Mouse (Mus musculus): ENCODE data around the gene Sycp2l. TPM values are rescaled to one million over a fixed set of nuclear protein-coding genes. Genes with fewer than 3 reads are reported as not detected.

The Sycp2l gene
- polyA plus RNA-seq, 1 experiment = not detected

DNA sequence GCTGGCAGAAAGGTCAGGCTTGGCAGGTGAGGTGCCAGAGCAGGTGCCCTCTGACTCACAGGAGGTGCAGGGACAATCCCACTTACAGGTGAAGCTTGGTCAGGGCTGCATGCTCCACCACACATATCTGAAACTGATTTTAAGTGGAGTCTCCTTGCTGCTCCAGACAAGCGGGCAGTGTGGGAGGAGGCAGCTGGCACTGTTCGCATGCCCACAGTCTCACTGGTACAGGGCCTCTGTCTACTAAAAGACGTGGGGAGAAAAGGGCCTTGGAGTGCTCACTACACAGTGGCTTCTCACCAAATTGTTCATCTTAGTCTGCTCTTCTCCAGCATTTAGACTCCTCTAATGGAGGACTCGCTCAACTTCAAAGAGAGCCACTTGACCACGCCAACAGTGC lies 92.1 kb downstream of the Sycp2l start:
- H3K4me3 ChIP-seq (ENCODE audit: low read depth, low read length) = no peak overlapping the region
- no peaks in the 10 kb centered on the region for H3K27me3 ChIP-seq (ENCODE audit: control insufficient read depth, insufficient read depth, low read length)
- TF ChIP-seq CTCF (IDR thresholded peaks at IDR 0.05; ENCODE audit: extremely low read depth, insufficient read length, insufficient replicate concordance, low read depth, low read length) = no peak
- no peak for TF ChIP-seq POLR2A (IDR thresholded peaks at IDR 0.05; ENCODE audit: low read depth, low read length)
- no peaks in the 10 kb centered on the region for H3K36me3 ChIP-seq (ENCODE audit: control insufficient read depth, insufficient read depth, low read length)
- H3K27ac ChIP-seq (ENCODE audit: insufficient read depth, low read depth, low read length) = no peak overlapping the region
- H3K4me1 ChIP-seq (ENCODE audit: control insufficient read depth, insufficient read depth, insufficient read length, low read length) = no peaks in the 10 kb centered on the region
- WGBS = 83% methylated on average over 5 of the region's 5 CpGs

DNA sequence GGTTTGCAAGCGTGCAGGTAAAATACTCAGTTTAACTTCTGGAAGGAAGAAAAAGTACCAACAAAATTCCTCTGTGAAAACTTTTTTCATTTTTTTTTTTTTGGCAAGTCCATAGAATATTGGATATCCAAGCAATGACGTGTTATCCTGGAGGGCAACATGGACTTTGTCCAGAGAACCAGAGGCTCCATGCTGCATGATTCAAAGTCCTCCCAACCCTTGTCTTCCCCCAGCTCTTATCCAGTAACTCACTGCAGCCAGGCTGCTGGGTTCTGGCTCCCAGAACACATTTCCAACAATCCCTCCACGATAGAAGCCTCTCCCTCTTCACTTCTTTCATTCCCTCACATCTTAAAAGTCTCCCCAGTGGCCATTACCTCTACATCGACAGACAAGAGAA lies 97.2 kb downstream of the Sycp2l start:
- no peaks in the 10 kb centered on the region for H3K4me1 ChIP-seq (ENCODE audit: control insufficient read depth, insufficient read depth, insufficient read length, low read length)
- no peak overlapping the region for H3K4me3 ChIP-seq (ENCODE audit: low read depth, low read length)
- H3K27me3 ChIP-seq (ENCODE audit: control insufficient read depth, insufficient read depth, low read length) = no peaks in the 10 kb centered on the region
- WGBS = 57% methylated on average over 4 of the region's 4 CpGs
- no peaks in the 10 kb centered on the region for H3K36me3 ChIP-seq (ENCODE audit: control insufficient read depth, insufficient read depth, low read length)
- no peak for TF ChIP-seq CTCF (IDR thresholded peaks at IDR 0.05; ENCODE audit: extremely low read depth, insufficient read length, insufficient replicate concordance, low read depth, low read length)
- no peak for TF ChIP-seq POLR2A (IDR thresholded peaks at IDR 0.05; ENCODE audit: low read depth, low read length)
- no peak overlapping the region for H3K27ac ChIP-seq (ENCODE audit: insufficient read depth, low read depth, low read length)

DNA sequence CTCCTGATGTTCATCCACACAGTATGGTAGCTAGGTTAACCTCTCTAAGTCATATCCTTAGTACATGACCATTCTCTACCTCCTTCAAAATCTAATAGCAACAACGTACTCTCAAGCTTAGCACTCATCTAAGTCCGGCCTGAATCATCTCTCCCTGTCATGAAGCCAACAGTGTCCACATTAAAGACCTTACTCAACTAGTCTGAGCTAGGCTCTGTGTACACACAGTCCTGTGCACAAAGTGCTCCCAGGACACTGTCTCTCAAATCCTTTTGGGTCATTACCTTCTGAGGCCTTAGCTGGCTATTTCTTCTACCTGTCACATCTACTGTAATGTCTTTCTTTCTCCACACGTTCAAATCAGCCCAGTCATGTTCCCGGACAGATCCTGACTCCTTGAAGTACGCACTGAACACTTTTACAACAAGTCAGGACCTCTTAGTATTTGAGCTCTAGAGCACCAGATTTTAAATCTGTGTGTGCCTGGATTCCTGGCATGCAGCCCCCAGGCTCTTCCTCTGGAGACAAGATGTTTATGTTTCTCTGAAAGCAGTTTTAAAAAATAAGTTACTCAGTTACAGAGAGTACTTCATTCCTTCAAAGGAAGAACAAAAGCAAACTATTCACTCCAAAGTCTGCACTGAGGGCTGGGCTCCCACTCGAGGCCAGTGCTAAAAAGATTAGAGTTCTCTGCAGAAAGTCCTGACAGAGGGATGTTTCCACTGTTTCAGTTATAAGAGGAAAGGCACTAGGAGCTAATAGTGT lies 98.6 kb downstream of the Sycp2l start:
- Histone ChIP-seq H3K4me1 (ENCODE audit: control insufficient read depth, insufficient read depth, insufficient read length, low read length) (no peaks in the 10 kb centered on the region), H3K4me3 (ENCODE audit: low read depth, low read length) (no peak overlapping the region), H3K27ac (ENCODE audit: insufficient read depth, low read depth, low read length) (no peak overlapping the region), H3K36me3 (ENCODE audit: control insufficient read depth, insufficient read depth, low read length) (no peaks in the 10 kb centered on the region), H3K27me3 (ENCODE audit: control insufficient read depth, insufficient read depth, low read length) (no peaks in the 10 kb centered on the region)
- WGBS = 58% methylated on average over 6 of the region's 6 CpGs
- no peak for TF ChIP-seq POLR2A (IDR thresholded peaks at IDR 0.05; ENCODE audit: low read depth, low read length)
- no peak for TF ChIP-seq CTCF (IDR thresholded peaks at IDR 0.05; ENCODE audit: extremely low read depth, insufficient read length, insufficient replicate concordance, low read depth, low read length)

DNA sequence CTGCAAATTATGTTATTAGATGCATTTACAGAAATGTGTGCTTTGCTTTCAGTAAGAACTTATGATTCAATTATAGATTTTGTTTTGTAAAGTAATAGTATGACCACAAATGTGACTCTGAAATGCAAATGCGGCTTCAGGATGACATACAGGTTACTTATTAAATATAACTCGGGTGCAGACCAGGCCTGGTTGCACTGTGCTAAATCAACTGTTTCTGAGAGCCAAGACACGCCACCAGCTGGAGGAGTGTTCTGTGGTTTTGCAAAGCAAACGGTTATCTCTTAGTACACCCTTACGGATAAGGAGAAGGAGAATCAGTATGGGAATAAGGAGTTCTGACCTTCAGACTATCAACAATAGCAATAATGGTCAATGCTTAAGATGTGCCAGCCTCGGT lies 101.6 kb downstream of the Sycp2l start:
- H3K4me1 ChIP-seq (ENCODE audit: control insufficient read depth, insufficient read depth, insufficient read length, low read length) = peaks cover 3% of the 10 kb centered on the region
- H3K36me3 ChIP-seq (ENCODE audit: control insufficient read depth, insufficient read depth, low read length) = no peaks in the 10 kb centered on the region
- TF ChIP-seq CTCF (IDR thresholded peaks at IDR 0.05; ENCODE audit: extremely low read depth, insufficient read length, insufficient replicate concordance, low read depth, low read length) = no peak
- WGBS = 58% methylated on average over 6 of the region's 6 CpGs
- no peak overlapping the region for H3K27ac ChIP-seq (ENCODE audit: insufficient read depth, low read depth, low read length)
- peaks cover 13% of the 10 kb centered on the region for H3K27me3 ChIP-seq (ENCODE audit: control insufficient read depth, insufficient read depth, low read length)
- no peak overlapping the region for H3K4me3 ChIP-seq (ENCODE audit: low read depth, low read length)

DNA sequence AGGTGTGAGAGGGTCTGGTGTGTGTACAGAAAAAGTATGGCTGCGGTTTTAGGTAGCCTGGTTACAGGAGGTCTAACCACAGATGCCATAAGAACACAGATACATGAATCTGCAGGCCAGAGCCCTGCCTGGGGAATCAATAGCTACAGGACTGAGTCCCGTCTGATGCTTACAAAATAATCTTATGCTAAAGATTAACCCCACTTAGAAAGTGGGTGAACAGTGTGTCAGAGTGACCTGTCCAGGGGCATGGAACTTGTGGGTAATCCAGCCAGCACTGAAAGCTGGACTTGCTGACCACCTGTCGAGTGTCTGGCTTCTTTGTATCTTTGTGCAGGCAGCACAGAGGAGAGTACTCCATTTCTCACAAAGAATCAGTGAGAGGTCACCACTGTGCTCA lies 102.1 kb downstream of the Sycp2l start:
- 81% methylated on average over 3 of the region's 3 CpGs for WGBS
- TF ChIP-seq POLR2A (IDR thresholded peaks at IDR 0.05; ENCODE audit: low read depth, low read length) (no peak), CTCF (IDR thresholded peaks at IDR 0.05; ENCODE audit: extremely low read depth, insufficient read length, insufficient replicate concordance, low read depth, low read length) (no peak)
- no peaks in the 10 kb centered on the region for H3K36me3 ChIP-seq (ENCODE audit: control insufficient read depth, insufficient read depth, low read length)
- H3K27me3 ChIP-seq (ENCODE audit: control insufficient read depth, insufficient read depth, low read length) = peaks cover 16% of the 10 kb centered on the region
- H3K27ac ChIP-seq (ENCODE audit: insufficient read depth, low read depth, low read length) = no peak overlapping the region
- peaks cover 3% of the 10 kb centered on the region for H3K4me1 ChIP-seq (ENCODE audit: control insufficient read depth, insufficient read depth, insufficient read length, low read length)
- H3K4me3 ChIP-seq (ENCODE audit: low read depth, low read length) = no peak overlapping the region

DNA sequence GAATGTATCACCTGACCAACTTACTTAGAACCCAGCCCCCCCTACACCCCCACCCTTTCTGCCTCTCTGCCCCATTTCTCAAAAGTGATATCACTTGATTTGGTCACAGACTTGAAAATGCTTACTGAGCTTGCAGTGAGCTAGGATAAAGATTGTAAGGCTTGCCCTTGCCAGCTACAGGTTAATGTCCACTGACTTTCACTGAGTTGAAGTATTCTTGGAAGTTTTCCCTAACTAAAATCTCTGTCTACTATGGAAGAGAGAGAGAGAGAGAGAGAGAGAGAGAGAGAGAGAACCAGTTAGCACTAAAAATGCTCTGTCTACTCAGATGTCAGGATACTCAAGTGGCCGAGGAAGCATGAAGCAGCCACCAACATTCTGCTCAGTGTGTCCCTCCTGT lies 104.9 kb downstream of the Sycp2l start:
- H3K4me3 ChIP-seq (ENCODE audit: low read depth, low read length) = no peak overlapping the region
- 24% methylated on average over 1 of the region's 1 CpGs for WGBS
- H3K36me3 ChIP-seq (ENCODE audit: control insufficient read depth, insufficient read depth, low read length) = no peaks in the 10 kb centered on the region
- H3K27ac ChIP-seq (ENCODE audit: insufficient read depth, low read depth, low read length) = no peak overlapping the region
- peaks cover 3% of the 10 kb centered on the region for H3K4me1 ChIP-seq (ENCODE audit: control insufficient read depth, insufficient read depth, insufficient read length, low read length)
- TF ChIP-seq CTCF (IDR thresholded peaks at IDR 0.05; ENCODE audit: extremely low read depth, insufficient read length, insufficient replicate concordance, low read depth, low read length) (no peak), POLR2A (IDR thresholded peaks at IDR 0.05; ENCODE audit: low read depth, low read length) (no peak)
- peaks cover 16% of the 10 kb centered on the region for H3K27me3 ChIP-seq (ENCODE audit: control insufficient read depth, insufficient read depth, low read length)

DNA sequence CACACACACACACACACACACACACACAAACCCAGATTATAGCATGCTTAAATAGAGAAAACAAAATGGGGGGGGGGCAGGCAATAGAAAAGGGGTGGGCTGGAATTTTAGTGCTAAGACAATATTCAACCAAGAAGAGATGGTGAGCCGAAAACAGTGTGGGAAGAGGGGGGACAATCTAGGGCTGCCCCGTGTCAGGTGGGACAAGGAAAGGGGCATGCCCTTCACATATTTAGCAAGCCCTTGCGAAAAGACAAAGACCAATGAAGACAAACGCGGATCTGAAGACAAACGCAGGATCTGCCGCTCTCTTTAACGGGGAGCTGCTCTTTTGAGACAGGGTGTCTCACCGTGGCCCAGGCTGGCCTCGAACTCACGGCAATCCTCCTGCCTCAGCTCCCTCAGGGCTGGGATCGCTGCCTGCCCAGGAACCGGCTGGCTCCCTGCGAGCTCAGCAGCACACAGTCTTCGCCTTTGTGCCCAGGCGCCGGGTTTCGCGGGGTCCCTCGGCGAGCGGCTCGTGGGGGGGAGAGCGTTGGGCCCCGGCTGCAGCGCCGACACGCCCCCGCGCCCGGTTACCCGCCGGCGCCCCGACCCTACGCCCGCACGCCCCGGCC lies 105.7 kb downstream of the Sycp2l start:
- 3% methylated on average over 39 of the region's 39 CpGs for WGBS

More for the DNA sequence above, 105.7 kb downstream of the Sycp2l start:
- H3K27me3 ChIP-seq (ENCODE audit: control insufficient read depth, insufficient read depth, low read length) = peaks cover 16% of the 10 kb centered on the region
- no peak overlapping the region for H3K27ac ChIP-seq (ENCODE audit: insufficient read depth, low read depth, low read length)
- H3K4me1 ChIP-seq (ENCODE audit: control insufficient read depth, insufficient read depth, insufficient read length, low read length) = peaks cover 3% of the 10 kb centered on the region
- H3K4me3 ChIP-seq (ENCODE audit: low read depth, low read length) = peak overlapping the region; percentile 56
- no peaks in the 10 kb centered on the region for H3K36me3 ChIP-seq (ENCODE audit: control insufficient read depth, insufficient read depth, low read length)
- TF ChIP-seq POLR2A (IDR thresholded peaks at IDR 0.05; ENCODE audit: low read depth, low read length) = no peak
- no peak for TF ChIP-seq CTCF (IDR thresholded peaks at IDR 0.05; ENCODE audit: extremely low read depth, insufficient read length, insufficient replicate concordance, low read depth, low read length)

Data from small intestine, adult 2 months (tissue).